Mouse (Mus musculus): ENCODE data around the gene Galnt5. TPM values are rescaled to one million over a fixed set of nuclear protein-coding genes. Genes with fewer than 3 reads are reported as not detected.

The Galnt5 gene
- polyA plus RNA-seq (2015; fragmentation: Nextera tagmentation; extraction: Ambion mirVana), result 0.13 TPM in 1 of 2 replicates, not detected in the other

GRCm38 (mm10) chr2:57997752-57998430 lies at the start of gene Galnt5:
TSS of gene Galnt5 (plus strand) at chr2:57997884.

GRCm38 (mm10) chr2:58052821-58053581 lies 55.3 kb downstream of the Galnt5 start, which contains the start of gene Ermn:
TSS of gene Ermn (minus strand) at chr2:58052864.

Other genes starting within 250 kb of the Galnt5 start
- gene Ermn, start 55.0 kb downstream of the Galnt5 start, polyA plus RNA-seq (2015; fragmentation: Nextera tagmentation; extraction: Ambion mirVana), result 0.80 and 1.0 TPM in 2 replicates
- 0.22 TPM in 1 of 2 replicates, not detected in the other for gene Cytip, start 197.6 kb downstream of the Galnt5 start, polyA plus RNA-seq (2015; fragmentation: Nextera tagmentation; extraction: Ambion mirVana)